8 mouse cellular contexts compared by ENCODE assay signal in the genomic region with DNA sequence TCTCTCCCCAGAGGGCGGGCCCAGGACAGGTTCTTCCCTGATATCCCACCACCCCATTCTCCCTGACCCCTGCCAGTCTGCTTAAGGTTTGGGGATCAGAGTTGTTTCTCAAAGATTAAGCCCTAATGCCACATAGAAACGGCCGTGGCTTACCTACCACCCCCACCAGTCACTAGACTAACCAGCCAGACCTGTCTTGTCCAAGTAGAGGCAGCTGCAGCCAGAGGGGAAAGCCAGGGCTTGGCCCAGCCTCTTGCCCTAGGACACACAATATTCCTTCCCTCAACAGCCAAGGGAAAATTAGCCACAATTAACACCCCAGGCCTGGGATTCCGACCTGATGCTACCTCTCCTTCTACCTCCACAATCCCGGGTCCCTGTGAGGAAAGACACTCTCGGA. TPM values are rescaled to one million over a fixed set of nuclear protein-coding genes. Genes with fewer than 3 reads are reported as not detected.
DNase-seq lines count a peak whose midpoint lies in the region; ATAC-seq lines count a peak whose summit lies in the region.

No protein-coding gene starts in this region.

- WGBS in heart, embryonic 14.5 days, result 32% methylated on average over 6 of the region's 6 CpGs
- 33% methylated on average over 6 of the region's 6 CpGs for WGBS in hindbrain, embryonic 12.5 days

- peak overlapping the region; percentile 56 for H3K9ac ChIP-seq in heart, embryonic 14.5 days (ENCODE audit: low read length)
- peak overlapping the region; percentile 74 for H3K9ac ChIP-seq in hindbrain, embryonic 12.5 days

- peaks cover 29 to 42% of the 10 kb centered on the region in 2 experiments for H3K4me1 ChIP-seq in heart, embryonic 14.5 days (ENCODE audit: control insufficient read depth in 2 of 2, insufficient read depth in 2 of 2, low read length in 2 of 2)
- peaks cover 35% of the 10 kb centered on the region for H3K4me1 ChIP-seq in hindbrain, embryonic 12.5 days

- no peak for ATAC-seq in heart, embryonic 14.5 days (ENCODE audit: insufficient number of reproducible peaks, insufficient read depth, low FRiP score, low read depth)
- peak; percentile 14; the same call in 1 of the 2 replicates for ATAC-seq in hindbrain, embryonic 12.5 days (ENCODE audit: low FRiP score)

- peaks cover 32% of the 10 kb centered on the region for H3K36me3 ChIP-seq in heart, embryonic 14.5 days (ENCODE audit: control insufficient read depth, insufficient read depth, low read length)
- H3K36me3 ChIP-seq in hindbrain, embryonic 12.5 days, result peaks cover 29% of the 10 kb centered on the region

- peak overlapping the region; percentile 66 to 97 for H3K27ac ChIP-seq in heart, embryonic 14.5 days (replicated peaks in 1 of 2; ENCODE audit: control insufficient read depth in 1 of 2, insufficient read depth in 1 of 2, low read depth in 2 of 2, low read length in 2 of 2)
- H3K27ac ChIP-seq in hindbrain, embryonic 12.5 days, result peak overlapping the region; percentile 100

- H3K4me3 ChIP-seq in heart, embryonic 14.5 days (ENCODE audit: control insufficient read depth in 1 of 2, insufficient read depth in 1 of 2, low read depth in 1 of 2, low read length in 2 of 2), result peak overlapping the region; percentile 7 to 97; a peak in 3 of 4 replicates
- H3K4me3 ChIP-seq in hindbrain, embryonic 12.5 days, result peak overlapping the region; percentile 99

- H3K9me3 ChIP-seq in heart, embryonic 14.5 days (ENCODE audit: control insufficient read depth, low read length), result no peaks in the 10 kb centered on the region
- no peaks in the 10 kb centered on the region for H3K9me3 ChIP-seq in hindbrain, embryonic 12.5 days (replicated peaks)

- no peaks in the 10 kb centered on the region for H3K27me3 ChIP-seq in heart, embryonic 14.5 days (ENCODE audit: control insufficient read depth, insufficient read depth, low read length)
- H3K27me3 ChIP-seq in hindbrain, embryonic 12.5 days, result no peaks in the 10 kb centered on the region

- peak overlapping the region; percentile 93 for H3K4me2 ChIP-seq in heart, embryonic 14.5 days (ENCODE audit: low read length)
- H3K4me2 ChIP-seq in hindbrain, embryonic 12.5 days (replicated peaks), result peak overlapping the region; percentile 63

- DNase-seq in heart, adult 11 months, result no peak
- DNase-seq in adipocyte (ENCODE audit: low spot score) (peak; percentile 67), MN1 (ENCODE audit: low spot score) (no peak)
- DNase-seq in lung, postnatal 36 days, result peak; percentile 54
- DNase-seq in spleen, postnatal 10 days (ENCODE audit: low spot score in 2 of 2), result no peak
- no peak for DNase-seq in ovary, postnatal 10 days (ENCODE audit: low spot score)

RNA-seq across cellular contexts. Expression of a gene that starts 3.5 kb away (rescaled TPM):
- 16.5 TPM in 2 replicates for polyA plus RNA-seq in heart, embryonic 14.5 days (2014; fragmentation: Nextera tagmentation; extraction: Ambion mirVana)
- 93.4 and 97.6 TPM in 2 replicates for polyA plus RNA-seq in hindbrain, embryonic 12.5 days (2016; fragmentation: Nextera tagmentation; extraction: Ambion mirVana)

RNA-seq across cellular contexts. Expression of a gene that starts 25.5 kb away (rescaled TPM):
- polyA plus RNA-seq in heart, embryonic 14.5 days (2014; fragmentation: Nextera tagmentation; extraction: Ambion mirVana), result 6.6 and 7.3 TPM in 2 replicates
- 49.0 and 54.6 TPM in 2 replicates for polyA plus RNA-seq in hindbrain, embryonic 12.5 days (2016; fragmentation: Nextera tagmentation; extraction: Ambion mirVana)

RNA-seq across cellular contexts. Expression of a gene that starts 29.6 kb away (rescaled TPM):
- 158 and 174 TPM in 2 replicates for polyA plus RNA-seq in heart, embryonic 14.5 days (2014; fragmentation: Nextera tagmentation; extraction: Ambion mirVana)
- polyA plus RNA-seq in hindbrain, embryonic 12.5 days (2016; fragmentation: Nextera tagmentation; extraction: Ambion mirVana), result 94.0 and 103 TPM in 2 replicates

RNA-seq across cellular contexts. Expression of a gene that starts 29.7 kb away (rescaled TPM):
- polyA plus RNA-seq in heart, embryonic 14.5 days (2014; fragmentation: Nextera tagmentation; extraction: Ambion mirVana), result 19.9 and 22.1 TPM in 2 replicates
- 48.0 and 50.5 TPM in 2 replicates for polyA plus RNA-seq in hindbrain, embryonic 12.5 days (2016; fragmentation: Nextera tagmentation; extraction: Ambion mirVana)

RNA-seq across cellular contexts. Expression of a gene that starts 32.3 kb away (rescaled TPM):
- polyA plus RNA-seq in heart, embryonic 14.5 days (2014; fragmentation: Nextera tagmentation; extraction: Ambion mirVana), result 43.1 and 46.7 TPM in 2 replicates
- 13.2 and 14.8 TPM in 2 replicates for polyA plus RNA-seq in hindbrain, embryonic 12.5 days (2016; fragmentation: Nextera tagmentation; extraction: Ambion mirVana)

Comparison
In these comparisons a context has a peak if more than half of its experiments do, and no peak if none do; other contexts are left out.
1. DNase-seq: peak in adipocyte (single experiment) and lung, postnatal 36 days (single experiment); none in heart, adult 11 months (single experiment), spleen, postnatal 10 days (0 of 2), MN1 (single experiment) and ovary, postnatal 10 days (single experiment).